Mouse (Mus musculus) heart, embryonic 13.5 days (tissue): ENCODE data around the gene Etv3. TPM values are rescaled to one million over a fixed set of nuclear protein-coding genes. Genes with fewer than 3 reads are reported as not detected.
A peak's percentile ranks its signal among the peaks of the same experiment; 100 is the strongest.

Experiments
- ATAC-seq: fragments of 200-750 bp; cut with Nextera tagmentation; 2 replicates; pipeline ENCODE4 v1.8.0; 2017; ENCODE audit warnings: moderate TSS enrichment; ENCODE audit not compliant: insufficient number of reproducible peaks, low FRiP score, low TSS enrichment; ENCODE audit errors: extremely low read depth
- H3K27ac ChIP-seq: fragments of 300-500 bp; sonication (generic); replicated peaks from 2 replicates; pipeline ENCODE4 v1.5.1; 2015; ENCODE audit warnings: moderate library complexity, mild to moderate bottlenecking, inconsistent platforms
- H3K27me3 ChIP-seq: fragments of 300-500 bp; sonication (generic); replicated peaks from 2 replicates; pipeline ENCODE4 v1.6.1; 2015; ENCODE audit warnings: mild to moderate bottlenecking, inconsistent platforms
- H3K36me3 ChIP-seq: fragments of 300-500 bp; sonication (generic); 2 replicates; pipeline ENCODE4 v1.6.1; 2015; ENCODE audit warnings: mild to moderate bottlenecking, inconsistent platforms
- H3K4me1 ChIP-seq: fragments of 300-500 bp; sonication (generic); 2 replicates; pipeline ENCODE4 v1.6.1; 2015; ENCODE audit warnings: inconsistent platforms
- H3K4me2 ChIP-seq: fragments of 300-500 bp; sonication (generic); 2 replicates; pipeline ENCODE4 v1.6.1; 2015; ENCODE audit warnings: inconsistent platforms, mild to moderate bottlenecking, moderate library complexity
- H3K4me3 ChIP-seq: fragments of 300-500 bp; sonication (generic); 2 replicates; pipeline ENCODE4 v1.5.1; 2015; ENCODE audit warnings: moderate library complexity, mild to moderate bottlenecking, inconsistent platforms
- H3K9ac ChIP-seq: fragments of 300-500 bp; sonication (generic); 2 replicates; pipeline ENCODE4 v1.6.1; 2015; ENCODE audit warnings: inconsistent platforms, mild to moderate bottlenecking, moderate library complexity
- H3K9me3 ChIP-seq: fragments of 300-500 bp; sonication (generic); 2 replicates; pipeline ENCODE4 v1.6.1; 2016; ENCODE audit warnings: inconsistent platforms
- WGBS: fragments of 180-500 bp; shearing (Covaris S2); methylation state at CpG from one replicate; pipeline ENCODE4 v1.1.7; 2015; ENCODE audit warnings: mixed read lengths; 5-methylcytosine and 5-hydroxymethylcytosine counted together
- polyA plus RNA-seq: library from polyadenylated mRNA; unstranded; fragments of >200 nt; fragmentation: Nextera tagmentation; extraction: Ambion mirVana; gene quantifications from 2 replicates; pipeline ENCODE4 v1.2.1, GENCODE M21; 2015

Gene Etv3
- polyA plus RNA-seq, 1 experiment from 2014 or later: 10.0 TPM

GRCm38 (mm10) chr3:87521833-87522232 is 3.4 kb upstream of the Etv3 start:
- no peak for ATAC-seq
- 36% methylated on average over 1 of the region's 1 CpGs for WGBS
- Histone ChIP-seq H3K36me3 (no peaks in the 10 kb centered on the region), H3K27ac (no peak overlapping the region), H3K4me2 (no peak overlapping the region), H3K27me3 (no peaks in the 10 kb centered on the region), H3K4me1 (peaks cover 22% of the 10 kb centered on the region), H3K4me3 (no peak overlapping the region), H3K9ac (no peak overlapping the region), H3K9me3 (no peaks in the 10 kb centered on the region)

- H3K36me3 ChIP-seq: peaks cover 17% of the 10 kb centered on the region
- no peaks in the 10 kb centered on the region for H3K9me3 ChIP-seq
- H3K4me1 ChIP-seq: peaks cover 37% of the 10 kb centered on the region
- H3K9ac ChIP-seq: no peak overlapping the region
- WGBS: 86% methylated on average over 9 of the region's 9 CpGs
- no peaks in the 10 kb centered on the region for H3K27me3 ChIP-seq
- no peak overlapping the region for H3K4me3 ChIP-seq
- no peak for ATAC-seq
- no peak overlapping the region for H3K4me2 ChIP-seq
- no peak overlapping the region for H3K27ac ChIP-seq
Observed at GRCm38 (mm10) chr3:87523701-87524100, 1.5 kb upstream of the Etv3 start.

- peak overlapping the region; percentile 94 for H3K27ac ChIP-seq
- no peaks in the 10 kb centered on the region for H3K9me3 ChIP-seq
- 5% methylated on average over 27 of the region's 27 CpGs for whole genome bisulfite sequencing
- H3K36me3 ChIP-seq: peaks cover 40% of the 10 kb centered on the region
- H3K4me3 ChIP-seq: peak overlapping the region; percentile 98
- peak overlapping the region; percentile 99 for H3K9ac ChIP-seq
- H3K4me1 ChIP-seq: peaks cover 33% of the 10 kb centered on the region
- ATAC-seq: peak; percentile 27; the same call in 1 of the 2 replicates
- peak overlapping the region; percentile 94 for H3K4me2 ChIP-seq
- no peaks in the 10 kb centered on the region for H3K27me3 ChIP-seq
Observed at GRCm38 (mm10) chr3:87525837-87526570, 797 bp downstream of the Etv3 start.

GRCm38 (mm10) chr3:87527139-87527538 is 1.9 kb downstream of the Etv3 start:
- ATAC-seq: no peak
- no peaks in the 10 kb centered on the region for H3K27me3 ChIP-seq
- H3K4me1 ChIP-seq: peaks cover 33% of the 10 kb centered on the region
- H3K36me3 ChIP-seq: peaks cover 51% of the 10 kb centered on the region
- H3K4me3 ChIP-seq: peak overlapping the region; percentile 10; the same call in 1 of the 2 replicates
- H3K9me3 ChIP-seq: no peaks in the 10 kb centered on the region
- WGBS: 71% methylated on average over 12 of the region's 12 CpGs
- H3K4me2 ChIP-seq: peak overlapping the region; percentile 94
- H3K9ac ChIP-seq: peak overlapping the region; percentile 99
- no peak overlapping the region for H3K27ac ChIP-seq

DNA sequence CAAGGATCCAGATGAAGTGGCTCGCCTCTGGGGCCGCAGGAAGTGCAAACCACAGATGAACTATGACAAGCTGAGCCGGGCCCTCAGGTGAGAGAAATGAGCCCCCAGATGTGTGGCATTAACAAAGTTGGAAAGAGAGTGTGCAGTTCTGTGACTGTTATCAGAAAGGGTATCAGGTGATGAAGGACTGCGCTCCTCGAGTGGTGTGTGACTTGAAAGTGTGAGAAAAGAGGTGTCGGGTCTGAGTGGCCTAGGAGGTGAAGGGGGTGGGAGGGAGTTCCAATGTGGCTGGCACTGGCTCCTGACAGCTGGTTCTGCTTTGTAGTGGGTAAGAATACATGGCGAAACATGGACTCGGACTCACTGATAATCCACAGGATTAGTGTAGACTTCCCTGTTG is 2.8 kb downstream of the Etv3 start:
- ATAC-seq: no peak
- peak overlapping the region; percentile 24; the same call in 1 of the 2 replicates for H3K27ac ChIP-seq
- H3K4me2 ChIP-seq: no peak overlapping the region
- 41% methylated on average over 8 of the region's 8 CpGs for WGBS
- no peak overlapping the region for H3K4me3 ChIP-seq
- H3K36me3 ChIP-seq: peaks cover 60% of the 10 kb centered on the region
- H3K9ac ChIP-seq: peak overlapping the region; percentile 47; the same call in 1 of the 2 replicates
- peaks cover 33% of the 10 kb centered on the region for H3K4me1 ChIP-seq
- H3K9me3 ChIP-seq: no peaks in the 10 kb centered on the region
- H3K27me3 ChIP-seq: no peaks in the 10 kb centered on the region

GRCm38 (mm10) chr3:87528841-87529240 is 3.6 kb downstream of the Etv3 start:
- no peak for ATAC-seq
- no peaks in the 10 kb centered on the region for H3K9me3 ChIP-seq
- H3K27me3 ChIP-seq: no peaks in the 10 kb centered on the region
- H3K4me1 ChIP-seq: peaks cover 33% of the 10 kb centered on the region
- 88% methylated on average over 8 of the region's 8 CpGs for WGBS
- H3K4me2 ChIP-seq: no peak overlapping the region
- no peak overlapping the region for H3K4me3 ChIP-seq
- H3K36me3 ChIP-seq: peaks cover 68% of the 10 kb centered on the region
- no peak overlapping the region for H3K27ac ChIP-seq
- no peak overlapping the region for H3K9ac ChIP-seq

DNA sequence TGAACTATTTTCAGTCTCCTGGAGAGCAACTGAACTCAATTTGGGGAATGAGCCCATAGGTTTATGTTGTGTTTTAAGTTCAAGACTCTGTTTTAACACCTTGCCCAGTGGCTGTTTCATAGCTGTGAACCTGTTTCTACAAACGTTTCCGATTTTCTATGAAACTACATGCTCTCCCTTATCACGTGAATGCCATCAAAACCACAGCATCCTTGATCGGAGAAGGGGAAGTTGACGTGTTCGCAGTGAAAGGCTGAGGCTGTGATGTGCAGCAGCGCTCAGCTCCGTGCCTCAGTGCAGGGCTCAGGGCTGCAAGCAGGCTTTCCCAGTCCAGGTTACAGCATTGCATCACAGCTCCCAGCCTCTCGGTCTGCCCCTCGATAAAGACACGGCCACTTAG is 4.4 kb downstream of the Etv3 start:
- H3K9me3 ChIP-seq: no peaks in the 10 kb centered on the region
- no peaks in the 10 kb centered on the region for H3K27me3 ChIP-seq
- no peak for ATAC-seq
- no peak overlapping the region for H3K4me3 ChIP-seq
- H3K27ac ChIP-seq: no peak overlapping the region
- no peak overlapping the region for H3K9ac ChIP-seq
- WGBS: 77% methylated on average over 11 of the region's 11 CpGs
- no peak overlapping the region for H3K4me2 ChIP-seq
- peaks cover 75% of the 10 kb centered on the region for H3K36me3 ChIP-seq
- peaks cover 33% of the 10 kb centered on the region for H3K4me1 ChIP-seq

DNA sequence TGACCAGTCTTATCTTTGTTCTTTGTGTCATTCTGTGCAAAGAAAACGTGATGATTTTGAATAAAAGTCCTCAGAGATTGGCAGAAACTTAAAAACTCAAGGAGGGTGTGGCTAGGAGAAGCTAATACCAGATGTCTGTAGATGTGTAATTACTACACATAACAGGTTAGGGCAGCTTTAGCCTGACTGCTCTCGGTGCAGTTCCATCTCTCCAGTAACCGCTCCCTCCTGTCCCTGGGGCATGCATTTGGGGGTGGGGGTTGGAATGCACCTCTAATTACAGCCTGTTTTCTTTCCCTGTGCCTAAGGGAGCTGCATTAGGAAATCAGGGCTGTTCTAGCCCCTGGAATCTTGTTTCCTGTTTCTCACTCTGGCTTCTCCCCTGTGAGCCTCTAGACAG is 5.0 kb downstream of the Etv3 start:
- H3K36me3 ChIP-seq: peaks cover 82% of the 10 kb centered on the region
- no peaks in the 10 kb centered on the region for H3K27me3 ChIP-seq
- 89% methylated on average over 3 of the region's 3 CpGs for WGBS
- peaks cover 28% of the 10 kb centered on the region for H3K4me1 ChIP-seq
- no peak overlapping the region for H3K4me2 ChIP-seq
- no peak for ATAC-seq
- no peak overlapping the region for H3K9ac ChIP-seq
- no peak overlapping the region for H3K4me3 ChIP-seq
- H3K27ac ChIP-seq: no peak overlapping the region
- no peaks in the 10 kb centered on the region for H3K9me3 ChIP-seq

DNA sequence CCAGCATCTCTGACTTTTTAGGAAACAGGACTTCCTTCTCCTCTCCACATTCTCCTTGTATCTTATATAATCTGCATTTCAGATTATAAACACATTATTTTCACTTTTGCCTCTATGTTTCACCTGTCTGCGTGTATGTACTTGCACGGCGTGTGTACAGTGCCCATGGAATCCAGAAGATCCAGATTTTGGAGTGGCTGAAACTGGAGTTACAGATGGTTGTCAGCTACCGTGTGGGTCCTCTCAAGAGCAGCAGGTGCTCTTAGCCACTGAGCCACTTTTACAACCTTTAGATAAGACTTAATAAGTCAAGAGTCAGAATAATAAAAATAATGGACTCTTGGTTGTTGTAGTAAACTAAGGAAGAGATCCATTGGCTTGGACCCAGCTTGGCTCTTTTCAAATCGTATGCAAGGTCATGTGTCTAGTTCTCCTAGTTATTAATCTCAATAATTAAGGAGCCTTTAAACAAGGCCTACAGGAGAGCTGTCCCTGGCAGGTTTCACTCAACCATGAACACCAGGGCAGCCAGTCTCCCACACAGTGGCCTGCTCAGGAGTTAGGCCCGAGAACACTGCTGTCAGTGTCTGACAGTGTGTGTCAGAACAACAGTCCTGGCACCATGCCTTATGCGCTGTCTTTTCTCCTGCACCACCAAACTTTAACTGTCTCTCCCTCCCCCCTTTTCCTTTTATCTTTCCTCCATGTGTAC is 8.6 kb downstream of the Etv3 start:
- Histone ChIP-seq H3K9ac (no peak overlapping the region), H3K9me3 (no peaks in the 10 kb centered on the region), H3K27me3 (no peaks in the 10 kb centered on the region), H3K4me3 (no peak overlapping the region), H3K27ac (no peak overlapping the region), H3K4me2 (no peak overlapping the region), H3K4me1 (peaks cover 23% of the 10 kb centered on the region), H3K36me3 (peaks cover 98% of the 10 kb centered on the region)
- ATAC-seq: no peak
- 85% methylated on average over 7 of the region's 7 CpGs for WGBS

GRCm38 (mm10) chr3:87538034-87538433 is 12.8 kb downstream of the Etv3 start:
- H3K9ac ChIP-seq: 0 out of 2 replicates have a peak overlapping the region, but pooled peaks have one; percentile 59
- H3K4me2 ChIP-seq: peak overlapping the region; percentile 34
- H3K27me3 ChIP-seq: no peaks in the 10 kb centered on the region
- 47% methylated on average over 10 of the region's 10 CpGs for WGBS
- H3K9me3 ChIP-seq: no peaks in the 10 kb centered on the region
- H3K36me3 ChIP-seq: peaks cover 62% of the 10 kb centered on the region
- no peak overlapping the region for H3K4me3 ChIP-seq
- H3K27ac ChIP-seq: 0 out of 2 replicates have a peak overlapping the region, but pooled peaks have one; percentile 15
- H3K4me1 ChIP-seq: peaks cover 60% of the 10 kb centered on the region
- no peak for ATAC-seq

DNA sequence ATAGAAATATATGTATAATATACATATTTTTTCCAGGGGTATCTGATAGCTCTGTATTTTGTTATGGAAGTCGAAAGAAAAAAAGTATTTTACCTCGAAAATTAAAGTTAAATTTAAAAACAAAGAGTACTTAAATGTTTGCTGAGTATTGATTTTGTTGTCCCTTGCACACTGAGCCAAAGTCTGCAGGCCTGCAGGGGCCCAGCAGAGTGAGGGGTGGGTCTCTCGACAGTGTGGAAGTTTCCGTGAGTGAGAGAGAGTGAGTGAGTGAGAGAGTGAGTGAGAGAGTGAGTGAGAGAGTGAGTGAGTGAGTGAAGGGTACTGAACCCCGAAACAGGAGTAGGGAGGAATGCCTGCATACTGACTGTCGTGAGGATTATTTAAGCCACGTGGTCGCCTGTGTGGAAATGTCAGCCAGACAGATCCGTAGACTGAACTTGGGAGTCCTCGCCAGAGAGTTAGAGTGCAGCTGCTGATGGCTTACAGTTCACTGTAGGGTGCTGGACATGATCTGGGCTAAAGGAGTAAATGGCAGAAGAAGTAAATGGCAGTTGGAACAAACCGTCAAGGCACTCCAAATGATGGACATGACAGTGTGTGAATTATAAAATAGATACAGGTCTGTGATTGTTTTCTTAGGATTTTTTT is 14.9 kb downstream of the Etv3 start:
- Histone ChIP-seq H3K4me1 (peaks cover 63% of the 10 kb centered on the region), H3K27me3 (no peaks in the 10 kb centered on the region), H3K27ac (peak overlapping the region; percentile 79), H3K9ac (0 out of 2 replicates have a peak overlapping the region, but pooled peaks have one; percentile 8), H3K4me2 (peak overlapping the region; percentile 31), H3K9me3 (no peaks in the 10 kb centered on the region), H3K4me3 (no peak overlapping the region), H3K36me3 (peaks cover 41% of the 10 kb centered on the region)
- ATAC-seq: no peak
- 54% methylated on average over 11 of the region's 11 CpGs for WGBS
